In the genomic region with DNA sequence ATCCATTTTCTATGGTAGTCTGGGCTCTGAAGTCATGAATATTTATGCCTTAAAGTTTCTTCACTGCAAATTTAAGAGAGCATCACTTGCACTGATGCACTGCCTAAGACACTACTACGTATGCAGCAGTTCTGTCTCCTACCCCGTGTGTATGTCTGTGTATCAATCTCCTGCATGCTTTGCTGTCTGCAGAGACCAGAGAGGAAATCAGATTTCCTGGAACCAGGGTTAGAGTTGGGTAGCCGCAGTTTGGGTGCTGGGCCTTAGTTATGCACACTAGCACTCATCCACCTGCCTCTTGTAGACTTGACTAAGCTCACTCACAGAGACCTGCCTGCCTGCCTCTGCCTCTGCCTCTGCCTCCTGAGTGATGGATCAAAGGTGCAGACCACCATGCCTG, we compare ENCODE assay signal across 16 mouse cellular contexts.
"Had no signal": no experiment of that assay in that cellular context is flagged by ENCODE, and none has a peak within 500 bp of the region (broad histone marks: within the 10 kb centered on the region; RNA-seq: fewer than 3 reads in every experiment).

No protein-coding gene starts in this region.

- H3K27me3 ChIP-seq: liver, embryonic 13.5 days; lung, embryonic 15.5 days; midbrain, embryonic 12.5 days; midbrain, embryonic 15.5 days; stomach, embryonic 15.5 days had no signal

- ATAC-seq: midbrain, embryonic 15.5 days had no signal

- DNase-seq: kidney, adult 18-20 months; kidney, adult 9 months; kidney, postnatal 14 days; layer of hippocampus, postnatal 36 days; liver, embryonic 13.5 days; lung, postnatal 10 days; lung, postnatal 36 days; right cerebral cortex, postnatal 14 days; spleen, adult 18-20 months; thymus, postnatal 25 days had no signal

- H3K9me3 ChIP-seq: liver, embryonic 13.5 days; lung, embryonic 15.5 days; midbrain, embryonic 12.5 days; midbrain, embryonic 15.5 days; stomach, embryonic 15.5 days had no signal

- H3K36me3 ChIP-seq: lung, embryonic 15.5 days; midbrain, embryonic 12.5 days; midbrain, embryonic 15.5 days; stomach, embryonic 15.5 days had no signal

- H3K9ac ChIP-seq: liver, embryonic 13.5 days; lung, embryonic 15.5 days; midbrain, embryonic 12.5 days; midbrain, embryonic 15.5 days; stomach, embryonic 15.5 days had no signal

- H3K4me2 ChIP-seq: liver, embryonic 13.5 days; lung, embryonic 15.5 days; midbrain, embryonic 12.5 days; midbrain, embryonic 15.5 days; stomach, embryonic 15.5 days had no signal

- H3K27ac ChIP-seq: left cerebral cortex, adult 2 months; liver, embryonic 13.5 days; lung, embryonic 15.5 days; midbrain, embryonic 12.5 days; midbrain, embryonic 15.5 days; stomach, embryonic 15.5 days had no signal

- H3K4me1 ChIP-seq: midbrain, embryonic 15.5 days; stomach, embryonic 15.5 days had no signal

- H3K4me3 ChIP-seq: left cerebral cortex, adult 2 months; liver, embryonic 13.5 days; lung, embryonic 15.5 days; midbrain, embryonic 12.5 days; midbrain, embryonic 15.5 days; myocyte; stomach, embryonic 15.5 days had no signal
